Mouse (Mus musculus): Measurements from ENCODE around the gene Mrnip. TPM values are rescaled to one million over a fixed set of nuclear protein-coding genes. Genes with fewer than 3 reads are reported as not detected.

The Mrnip gene
- total and polyA plus RNA-seq, 3 experiments, result 1.6 to 3.0 (median 1.8) TPM

- TF ChIP-seq CTCF (IDR thresholded peaks at IDR 0.05) (no peak), EP300 (IDR thresholded peaks at IDR 0.05; ENCODE audit: insufficient read depth, low read depth, low read length) (no peak), POLR2A (IDR thresholded peaks at IDR 0.05; ENCODE audit: insufficient read depth, low read depth, low read length) (no peak)
- H3K27ac ChIP-seq, result peak overlapping the region; percentile 12; the same call in 1 of the 2 replicates
- H3K79me2 ChIP-seq (replicated peaks; ENCODE audit: control insufficient read depth, insufficient read depth, low read length), result no peaks in the 10 kb centered on the region
- no peak for DNase-seq
- H3K36me3 ChIP-seq (ENCODE audit: control insufficient read depth, insufficient read depth, low read length), result no peaks in the 10 kb centered on the region
- H3K4me3 ChIP-seq, result no peak overlapping the region
- intact Hi-C loops (cut with DNase I), result loop anchor here (10.0 kb wide), 1 partner anchor 245 kb away; no protein-coding TSS in a partner anchor
- no peak overlapping the region; the same call in 1 of the 2 replicates for H3K9ac ChIP-seq (ENCODE audit: low read depth, low read length)
- no peaks in the 10 kb centered on the region for H3K27me3 ChIP-seq (ENCODE audit: control insufficient read depth, insufficient read depth, low read length)
- 55% methylated on average over 7 of the region's 7 CpGs for WGBS
- H3K4me1 ChIP-seq (ENCODE audit: control insufficient read depth, insufficient read depth, low read length), result peaks cover 28% of the 10 kb centered on the region
These were observed 55.1 kb downstream of the Mrnip start for GRCm38 (mm10) chr11:50229252-50229910.

GRCm38 (mm10) chr11:50230481-50231304 is 56.4 kb downstream of the Mrnip start:
- no peak for TF ChIP-seq CTCF (IDR thresholded peaks at IDR 0.05)
- TF ChIP-seq EP300 (IDR thresholded peaks at IDR 0.05; ENCODE audit: insufficient read depth, low read depth, low read length), result no peak
- no peak for TF ChIP-seq POLR2A (IDR thresholded peaks at IDR 0.05; ENCODE audit: insufficient read depth, low read depth, low read length)
- no peaks in the 10 kb centered on the region for H3K36me3 ChIP-seq (ENCODE audit: control insufficient read depth, insufficient read depth, low read length)
- WGBS, result 71% methylated on average over 45 of the region's 45 CpGs
- intact Hi-C loops (cut with DNase I), result no loop called here
- H3K27ac ChIP-seq, result no peak overlapping the region
- no peaks in the 10 kb centered on the region for H3K79me2 ChIP-seq (replicated peaks; ENCODE audit: control insufficient read depth, insufficient read depth, low read length)
- DNase-seq, result no peak
- no peaks in the 10 kb centered on the region for H3K27me3 ChIP-seq (ENCODE audit: control insufficient read depth, insufficient read depth, low read length)
- no peak overlapping the region for H3K4me3 ChIP-seq
- no peak overlapping the region for H3K9ac ChIP-seq (ENCODE audit: low read depth, low read length)
- peaks cover 28% of the 10 kb centered on the region for H3K4me1 ChIP-seq (ENCODE audit: control insufficient read depth, insufficient read depth, low read length)

- no peak overlapping the region for H3K27ac ChIP-seq
- peaks cover 27% of the 10 kb centered on the region for H3K4me1 ChIP-seq (ENCODE audit: control insufficient read depth, insufficient read depth, low read length)
- H3K9ac ChIP-seq (ENCODE audit: low read depth, low read length), result no peak overlapping the region
- intact Hi-C loops (cut with DNase I), result no loop called here
- H3K79me2 ChIP-seq (replicated peaks; ENCODE audit: control insufficient read depth, insufficient read depth, low read length), result no peaks in the 10 kb centered on the region
- WGBS, result 44% methylated on average over 8 of the region's 8 CpGs
- DNase-seq, result no peak
- H3K27me3 ChIP-seq (ENCODE audit: control insufficient read depth, insufficient read depth, low read length), result no peaks in the 10 kb centered on the region
- TF ChIP-seq POLR2A (IDR thresholded peaks at IDR 0.05; ENCODE audit: insufficient read depth, low read depth, low read length), result no peak
- peak; percentile 74 for TF ChIP-seq CTCF (IDR thresholded peaks at IDR 0.05)
- H3K36me3 ChIP-seq (ENCODE audit: control insufficient read depth, insufficient read depth, low read length), result no peaks in the 10 kb centered on the region
- no peak overlapping the region for H3K4me3 ChIP-seq
These were observed 57.2 kb downstream of the Mrnip start for GRCm38 (mm10) chr11:50231411-50231810.

- Histone ChIP-seq H3K36me3 (ENCODE audit: control insufficient read depth, insufficient read depth, low read length) (no peaks in the 10 kb centered on the region), H3K27ac (no peak overlapping the region), H3K79me2 (replicated peaks; ENCODE audit: control insufficient read depth, insufficient read depth, low read length) (no peaks in the 10 kb centered on the region), H3K27me3 (ENCODE audit: control insufficient read depth, insufficient read depth, low read length) (no peaks in the 10 kb centered on the region), H3K4me1 (ENCODE audit: control insufficient read depth, insufficient read depth, low read length) (peaks cover 14% of the 10 kb centered on the region), H3K9ac (ENCODE audit: low read depth, low read length) (no peak overlapping the region), H3K4me3 (no peak overlapping the region)
- TF ChIP-seq CTCF (IDR thresholded peaks at IDR 0.05) (no peak), POLR2A (IDR thresholded peaks at IDR 0.05; ENCODE audit: insufficient read depth, low read depth, low read length) (no peak), EP300 (IDR thresholded peaks at IDR 0.05; ENCODE audit: insufficient read depth, low read depth, low read length) (no peak)
- WGBS, result 86% methylated on average over 13 of the region's 13 CpGs
- intact Hi-C loops (cut with DNase I), result no loop called here
- no peak for DNase-seq
These were observed 58.8 kb downstream of the Mrnip start for GRCm38 (mm10) chr11:50233022-50233421.

- no peak overlapping the region for H3K4me3 ChIP-seq
- H3K9ac ChIP-seq (ENCODE audit: low read depth, low read length), result no peak overlapping the region
- intact Hi-C loops (cut with DNase I), result no loop called here
- H3K27me3 ChIP-seq (ENCODE audit: control insufficient read depth, insufficient read depth, low read length), result no peaks in the 10 kb centered on the region
- H3K36me3 ChIP-seq (ENCODE audit: control insufficient read depth, insufficient read depth, low read length), result no peaks in the 10 kb centered on the region
- H3K4me1 ChIP-seq (ENCODE audit: control insufficient read depth, insufficient read depth, low read length), result peaks cover 7% of the 10 kb centered on the region
- no peaks in the 10 kb centered on the region for H3K79me2 ChIP-seq (replicated peaks; ENCODE audit: control insufficient read depth, insufficient read depth, low read length)
- H3K27ac ChIP-seq, result no peak overlapping the region
- no peak for DNase-seq
- TF ChIP-seq CTCF (IDR thresholded peaks at IDR 0.05) (peak; percentile 46), POLR2A (IDR thresholded peaks at IDR 0.05; ENCODE audit: insufficient read depth, low read depth, low read length) (no peak), EP300 (IDR thresholded peaks at IDR 0.05; ENCODE audit: insufficient read depth, low read depth, low read length) (no peak)
- 83% methylated on average over 11 of the region's 11 CpGs for WGBS
These were observed 59.7 kb downstream of the Mrnip start for GRCm38 (mm10) chr11:50233993-50234392.

GRCm38 (mm10) chr11:50234606-50235005 is 60.4 kb downstream of the Mrnip start:
- intact Hi-C loops (cut with DNase I), result no loop called here
- no peaks in the 10 kb centered on the region for H3K27me3 ChIP-seq (ENCODE audit: control insufficient read depth, insufficient read depth, low read length)
- H3K36me3 ChIP-seq (ENCODE audit: control insufficient read depth, insufficient read depth, low read length), result no peaks in the 10 kb centered on the region
- H3K4me3 ChIP-seq, result no peak overlapping the region
- peaks cover 3% of the 10 kb centered on the region for H3K4me1 ChIP-seq (ENCODE audit: control insufficient read depth, insufficient read depth, low read length)
- no peak overlapping the region for H3K9ac ChIP-seq (ENCODE audit: low read depth, low read length)
- TF ChIP-seq CTCF (IDR thresholded peaks at IDR 0.05), result no peak
- TF ChIP-seq EP300 (IDR thresholded peaks at IDR 0.05; ENCODE audit: insufficient read depth, low read depth, low read length), result no peak
- no peak for TF ChIP-seq POLR2A (IDR thresholded peaks at IDR 0.05; ENCODE audit: insufficient read depth, low read depth, low read length)
- no peak overlapping the region for H3K27ac ChIP-seq
- DNase-seq, result no peak
- 95% methylated on average over 25 of the region's 25 CpGs for WGBS
- no peaks in the 10 kb centered on the region for H3K79me2 ChIP-seq (replicated peaks; ENCODE audit: control insufficient read depth, insufficient read depth, low read length)

Measured in heart, adult 2 months (tissue).